Mouse (Mus musculus) heart, embryonic 13.5 days (tissue): ENCODE data around the gene Dbn1. TPM values are rescaled to one million over a fixed set of nuclear protein-coding genes. Genes with fewer than 3 reads are reported as not detected.

ENCODE experiments used
- ATAC-seq: fragments of 200-750 bp; cut with Nextera tagmentation; 2 replicates; pipeline ENCODE4 v1.8.0; 2017; ENCODE audit warnings: moderate TSS enrichment; ENCODE audit not compliant: insufficient number of reproducible peaks, low FRiP score, low TSS enrichment; ENCODE audit errors: extremely low read depth
- H3K27ac ChIP-seq: fragments of 300-500 bp; sonication (generic); replicated peaks from 2 replicates; pipeline ENCODE4 v1.5.1; 2015; ENCODE audit warnings: moderate library complexity, mild to moderate bottlenecking, inconsistent platforms
- H3K27me3 ChIP-seq: fragments of 300-500 bp; sonication (generic); replicated peaks from 2 replicates; pipeline ENCODE4 v1.6.1; 2015; ENCODE audit warnings: mild to moderate bottlenecking, inconsistent platforms
- H3K36me3 ChIP-seq: fragments of 300-500 bp; sonication (generic); 2 replicates; pipeline ENCODE4 v1.6.1; 2015; ENCODE audit warnings: mild to moderate bottlenecking, inconsistent platforms
- H3K4me1 ChIP-seq: fragments of 300-500 bp; sonication (generic); 2 replicates; pipeline ENCODE4 v1.6.1; 2015; ENCODE audit warnings: inconsistent platforms
- H3K4me2 ChIP-seq: fragments of 300-500 bp; sonication (generic); 2 replicates; pipeline ENCODE4 v1.6.1; 2015; ENCODE audit warnings: inconsistent platforms, mild to moderate bottlenecking, moderate library complexity
- H3K4me3 ChIP-seq: fragments of 300-500 bp; sonication (generic); 2 replicates; pipeline ENCODE4 v1.5.1; 2015; ENCODE audit warnings: moderate library complexity, mild to moderate bottlenecking, inconsistent platforms
- H3K9ac ChIP-seq: fragments of 300-500 bp; sonication (generic); 2 replicates; pipeline ENCODE4 v1.6.1; 2015; ENCODE audit warnings: inconsistent platforms, mild to moderate bottlenecking, moderate library complexity
- H3K9me3 ChIP-seq: fragments of 300-500 bp; sonication (generic); 2 replicates; pipeline ENCODE4 v1.6.1; 2016; ENCODE audit warnings: inconsistent platforms
- WGBS: fragments of 180-500 bp; shearing (Covaris S2); methylation state at CpG from one replicate; pipeline ENCODE4 v1.1.7; 2015; ENCODE audit warnings: mixed read lengths; 5-methylcytosine and 5-hydroxymethylcytosine counted together
- polyA plus RNA-seq: library from polyadenylated mRNA; unstranded; fragments of >200 nt; fragmentation: Nextera tagmentation; extraction: Ambion mirVana; gene quantifications from 2 replicates; pipeline ENCODE4 v1.2.1, GENCODE M21; 2015

The Dbn1 gene
- 83.8 and 84.9 TPM in 2 replicates for polyA plus RNA-seq

- WGBS, result 1% methylated on average over 45 of the region's 83 CpGs
- Histone ChIP-seq H3K9me3 (no peaks in the 10 kb centered on the region), H3K9ac (peak within 1 kb of the TSS; percentile 97), H3K36me3 (no peaks in the 10 kb centered on the region), H3K27me3 (peaks cover 90% of the 10 kb centered on the region), H3K4me1 (peaks cover 51% of the 10 kb centered on the region), H3K4me3 (peak within 1 kb of the TSS; percentile 70), H3K4me2 (peak within 1 kb of the TSS; percentile 81), H3K27ac (peak within 1 kb of the TSS; percentile 70)
- ATAC-seq, result peak; percentile 51
Measured at GRCm38 (mm10) chr13:55487578-55488498, at the start of gene Dbn1. Dbn1 (minus strand) TSS chr13:55488111.

GRCm38 (mm10) chr13:55536194-55537175 is 48.6 kb upstream of the Dbn1 start, which contains the start of gene Ddx41:
Ddx41 (minus strand) TSS chr13:55536658.
- peaks cover 16% of the 10 kb centered on the region for H3K4me1 ChIP-seq
- H3K9me3 ChIP-seq, result no peaks in the 10 kb centered on the region
- peak within 1 kb of the TSS; percentile 97 for H3K4me2 ChIP-seq
- WGBS, result 1% methylated on average over 70 of the region's 70 CpGs
- H3K27ac ChIP-seq, result peak within 1 kb of the TSS; percentile 26
- peak within 1 kb of the TSS; percentile 98 for H3K4me3 ChIP-seq
- no peaks in the 10 kb centered on the region for H3K27me3 ChIP-seq
- peak within 1 kb of the TSS; percentile 89 for H3K9ac ChIP-seq
- H3K36me3 ChIP-seq, result peaks cover 79% of the 10 kb centered on the region
- ATAC-seq, result peak; percentile 93

GRCm38 (mm10) chr13:55535796-55536193 is 47.9 kb upstream of the Dbn1 start:
- Histone ChIP-seq H3K9ac (peak overlapping the region; percentile 89), H3K4me3 (peak overlapping the region; percentile 98), H3K36me3 (peaks cover 79% of the 10 kb centered on the region), H3K4me1 (peaks cover 16% of the 10 kb centered on the region), H3K27ac (peak overlapping the region; percentile 26), H3K4me2 (peak overlapping the region; percentile 97), H3K27me3 (no peaks in the 10 kb centered on the region), H3K9me3 (no peaks in the 10 kb centered on the region)
- no peak for ATAC-seq
- 18% methylated on average over 17 of the region's 17 CpGs for WGBS

GRCm38 (mm10) chr13:55535191-55535590 is 47.3 kb upstream of the Dbn1 start:
- Histone ChIP-seq H3K4me2 (peak overlapping the region; percentile 97), H3K9ac (0 out of 2 replicates have a peak overlapping the region, but pooled peaks have one; percentile 33), H3K27ac (no peak overlapping the region), H3K36me3 (peaks cover 79% of the 10 kb centered on the region), H3K27me3 (no peaks in the 10 kb centered on the region), H3K4me1 (peaks cover 16% of the 10 kb centered on the region), H3K4me3 (peak overlapping the region; percentile 98), H3K9me3 (no peaks in the 10 kb centered on the region)
- 90% methylated on average over 15 of the region's 15 CpGs for WGBS
- no peak for ATAC-seq

- no peaks in the 10 kb centered on the region for H3K9me3 ChIP-seq
- no peak within 1 kb of the TSS for H3K4me2 ChIP-seq
- 63% methylated on average over 8 of the region's 8 CpGs for WGBS
- H3K27me3 ChIP-seq, result no peaks in the 10 kb centered on the region
- H3K9ac ChIP-seq, result no peak within 1 kb of the TSS
- no peak for ATAC-seq
- H3K36me3 ChIP-seq, result peaks cover 55% of the 10 kb centered on the region
- H3K4me1 ChIP-seq, result 0 out of 2 replicates have a peak, but pooled peaks cover 5% of the 10 kb centered on the region
- H3K27ac ChIP-seq, result no peak within 1 kb of the TSS
- no peak within 1 kb of the TSS for H3K4me3 ChIP-seq
Measured at GRCm38 (mm10) chr13:55529198-55529915, 41.4 kb upstream of the Dbn1 start, which contains the start of gene Dok3. Dok3 (minus strand) TSS chr13:55529296.

- WGBS, result 73% methylated on average over 18 of the region's 18 CpGs
- no peak overlapping the region for H3K4me2 ChIP-seq
- no peak overlapping the region for H3K4me3 ChIP-seq
- no peak overlapping the region for H3K9ac ChIP-seq
- H3K27ac ChIP-seq, result no peak overlapping the region
- no peaks in the 10 kb centered on the region for H3K9me3 ChIP-seq
- H3K36me3 ChIP-seq, result peaks cover 42% of the 10 kb centered on the region
- peaks cover 16% of the 10 kb centered on the region; the same call in 1 of the 2 replicates for H3K4me1 ChIP-seq
- no peak for ATAC-seq
- H3K27me3 ChIP-seq, result 0 out of 2 replicates have a peak, but pooled peaks cover 6% of the 10 kb centered on the region
Measured at GRCm38 (mm10) chr13:55527834-55528772, 40.2 kb upstream of the Dbn1 start.

- no peak overlapping the region for H3K27ac ChIP-seq
- no peak; the same call in 1 of the 2 replicates for ATAC-seq
Measured at GRCm38 (mm10) chr13:55527212-55527611, 39.3 kb upstream of the Dbn1 start.

GRCm38 (mm10) chr13:55525733-55526553 is 38.0 kb upstream of the Dbn1 start:
- WGBS, result 75% methylated on average over 16 of the region's 16 CpGs
- no peak overlapping the region for H3K27ac ChIP-seq
- no peak for ATAC-seq
- H3K9ac ChIP-seq, result no peak overlapping the region
- H3K4me3 ChIP-seq, result no peak overlapping the region
- H3K9me3 ChIP-seq, result no peaks in the 10 kb centered on the region
- H3K4me1 ChIP-seq, result peaks cover 20% of the 10 kb centered on the region; the same call in 1 of the 2 replicates
- peaks cover 8% of the 10 kb centered on the region; the same call in 1 of the 2 replicates for H3K27me3 ChIP-seq
- peaks cover 21% of the 10 kb centered on the region for H3K36me3 ChIP-seq
- H3K4me2 ChIP-seq, result no peak overlapping the region

More at GRCm38 (mm10) chr13:55527212-55527611, 39.3 kb upstream of the Dbn1 start:
- WGBS, result 83% methylated on average over 16 of the region's 16 CpGs
- H3K4me2 ChIP-seq, result no peak overlapping the region
- H3K4me1 ChIP-seq, result peaks cover 20% of the 10 kb centered on the region; the same call in 1 of the 2 replicates
- H3K27me3 ChIP-seq, result 0 out of 2 replicates have a peak, but pooled peaks cover 6% of the 10 kb centered on the region
- H3K9me3 ChIP-seq, result no peaks in the 10 kb centered on the region
- peaks cover 33% of the 10 kb centered on the region for H3K36me3 ChIP-seq
- H3K9ac ChIP-seq, result no peak overlapping the region
- no peak overlapping the region for H3K4me3 ChIP-seq
